Mouse (Mus musculus) B cell, adult 2 months (primary cell): Measurements from ENCODE around the gene Doc2g.
A peak's percentile ranks its signal among the peaks of the same experiment; 100 is the strongest.

Source experiments
- DNase-seq, 2 experiments: peaks; one replicate each; pipeline ENCODE4 v3.0.0; 2022

Doc2g gene

GRCm38 (mm10) chr19:3991966-3992365 is 11.1 kb upstream of the Doc2g start:
- DNase-seq: no peak

- DNase-seq: no peak
These were observed 10.7 kb upstream of the Doc2g start, which contains the start of gene Tbx10 for GRCm38 (mm10) chr19:3992416-3992815. Gene Tbx10, plus strand, starts transcription at chr19:3992752.

GRCm38 (mm10) chr19:3994932-3995331 is 8.2 kb upstream of the Doc2g start:
- DNase-seq: no peak

- no peak for DNase-seq
These were observed 7.6 kb upstream of the Doc2g start for GRCm38 (mm10) chr19:3995505-3995904.

GRCm38 (mm10) chr19:3996106-3996505 is 7.0 kb upstream of the Doc2g start:
- no peak for DNase-seq

GRCm38 (mm10) chr19:3996747-3997146 is 6.4 kb upstream of the Doc2g start:
- no peak for DNase-seq

GRCm38 (mm10) chr19:3997231-3997630 is 5.9 kb upstream of the Doc2g start:
- DNase-seq: no peak

GRCm38 (mm10) chr19:3998335-3998734 is 4.8 kb upstream of the Doc2g start:
- DNase-seq: no peak

GRCm38 (mm10) chr19:3999121-3999730 is 3.9 kb upstream of the Doc2g start:
- DNase-seq: no peak

GRCm38 (mm10) chr19:4000119-4000900 is 2.8 kb upstream of the Doc2g start, which contains the start of the genes Nudt8 and Gm49405:
Gene Nudt8, plus strand, starts transcription at chr19:4000580.
Gene Gm49405, plus strand, starts transcription at chr19:4000626.
- DNase-seq: peak; percentile 95 to 96

- no peak for DNase-seq
These were observed 2.1 kb upstream of the Doc2g start for GRCm38 (mm10) chr19:4000949-4001525.

- DNase-seq: no peak
These were observed 1.4 kb upstream of the Doc2g start for GRCm38 (mm10) chr19:4001752-4002151.

GRCm38 (mm10) chr19:4003641-4004040 is 528 bp downstream of the Doc2g start:
- DNase-seq: no peak

- no peak for DNase-seq
These were observed 1.2 kb downstream of the Doc2g start for GRCm38 (mm10) chr19:4004331-4004730.

GRCm38 (mm10) chr19:4005091-4005490 is 2.0 kb downstream of the Doc2g start:
- DNase-seq: no peak

GRCm38 (mm10) chr19:4005971-4006370 is 2.9 kb downstream of the Doc2g start:
- DNase-seq: no peak

- no peak for DNase-seq
These were observed 8.0 kb downstream of the Doc2g start for GRCm38 (mm10) chr19:4011086-4011485.

GRCm38 (mm10) chr19:4012432-4013022 is 9.4 kb downstream of the Doc2g start, which contains the start of gene Ndufv1:
Gene Ndufv1, minus strand, starts transcription at chr19:4012806.
- DNase-seq: peak; percentile 94 to 95

- DNase-seq: no peak
These were observed 10.0 kb downstream of the Doc2g start for GRCm38 (mm10) chr19:4013066-4013465.

GRCm38 (mm10) chr19:4014802-4015201 is 11.7 kb downstream of the Doc2g start:
- no peak for DNase-seq

GRCm38 (mm10) chr19:4015635-4016034 is 12.5 kb downstream of the Doc2g start:
- DNase-seq: no peak

GRCm38 (mm10) chr19:4017921-4018587 is 14.9 kb downstream of the Doc2g start:
- DNase-seq: no peak
